Mouse (Mus musculus): ENCODE measurements around the gene Inpp5k.
A peak's percentile ranks its signal among the peaks of the same experiment; 100 is the strongest.

Inpp5k gene

DNA sequence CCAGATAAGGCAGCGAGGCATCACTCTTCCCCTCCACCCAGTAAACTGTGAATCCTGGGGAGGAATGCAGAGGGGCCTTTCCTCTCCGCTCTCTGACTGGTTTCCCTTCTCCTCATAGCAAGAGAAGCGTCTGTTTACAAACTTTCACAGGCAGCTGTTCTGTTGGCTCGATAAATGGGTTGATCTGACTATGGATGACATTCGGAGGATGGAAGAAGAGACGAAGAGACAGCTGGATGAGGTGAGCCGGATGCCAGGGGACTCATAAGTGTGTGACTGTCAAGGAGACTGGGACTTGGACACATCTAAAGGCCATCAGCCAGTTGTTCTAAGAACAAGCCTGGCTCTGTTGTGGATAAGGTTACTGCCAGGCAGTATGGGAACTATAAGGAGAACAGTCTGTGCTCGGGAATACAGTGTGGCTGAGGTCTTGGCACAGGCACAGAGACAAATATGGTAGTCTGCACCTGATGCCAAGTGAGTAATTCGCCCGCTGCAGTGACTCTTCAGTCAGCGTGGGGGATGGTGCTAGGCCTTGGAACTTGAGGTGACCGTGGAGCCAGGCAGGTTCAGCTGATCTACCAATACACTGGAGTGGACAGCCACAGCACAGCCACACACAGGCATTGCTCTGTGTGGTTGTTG, 10.5 kb upstream of the Inpp5k start:
- DNase-seq (ENCODE audit: low read depth, low spot score) = no peak

DNA sequence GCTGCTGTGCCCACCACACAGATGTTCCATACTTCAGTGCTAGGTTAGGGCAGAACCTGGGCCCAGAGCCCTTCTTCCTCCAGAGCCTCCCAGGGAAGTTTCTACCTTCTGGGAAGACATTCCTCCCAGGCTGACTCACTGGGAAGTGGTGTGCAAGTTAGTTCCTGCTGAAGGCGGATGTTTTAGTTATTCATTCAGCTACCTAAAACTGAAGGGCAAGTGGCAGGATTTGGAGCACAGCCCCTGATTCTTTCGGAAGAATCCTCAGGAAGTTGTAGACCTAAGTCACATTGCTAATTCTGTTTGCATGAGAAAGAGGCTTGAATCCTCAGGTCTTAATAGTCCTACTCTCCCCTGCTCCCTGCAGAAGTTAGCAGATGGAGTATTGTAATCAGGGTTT, 9.4 kb upstream of the Inpp5k start:
- no peak for DNase-seq (ENCODE audit: low read depth, low spot score)

DNA sequence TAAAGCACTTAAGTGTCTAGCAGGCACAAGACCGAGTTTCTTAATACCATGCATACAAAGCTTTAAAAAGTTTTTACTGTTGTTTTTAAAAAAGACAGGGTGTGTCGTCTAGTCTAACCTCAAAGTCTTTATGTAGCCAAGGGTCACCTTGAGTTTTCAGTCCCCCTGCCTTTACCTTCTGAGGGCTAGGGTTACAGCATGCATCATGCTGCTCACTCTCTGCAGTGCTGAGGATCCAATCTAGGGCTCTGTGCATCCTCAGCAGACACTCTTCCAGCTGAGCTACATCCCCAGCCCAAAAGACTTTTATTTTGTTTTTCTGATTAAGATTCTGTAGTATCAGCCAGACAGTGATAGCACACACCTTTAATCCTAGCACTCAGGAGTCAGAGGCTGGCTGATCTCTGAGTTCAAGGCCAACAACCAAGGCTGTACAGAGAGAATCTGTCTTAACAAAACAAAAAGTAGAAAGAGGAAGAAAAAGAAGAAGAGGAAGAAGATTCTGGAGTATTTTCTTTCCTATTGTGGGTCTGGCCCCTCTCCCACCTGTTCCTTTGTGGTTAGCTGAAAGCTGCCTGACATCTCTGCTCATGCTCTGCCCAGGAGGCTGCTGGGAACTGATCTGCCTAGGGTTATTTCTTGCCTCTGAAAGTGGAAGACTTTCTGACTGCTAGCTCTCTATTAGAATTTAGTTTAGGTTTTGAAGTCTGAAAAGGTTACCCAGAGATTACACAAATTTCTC, 8.0 kb upstream of the Inpp5k start:
- no peak for DNase-seq (ENCODE audit: low read depth, low spot score)

DNA sequence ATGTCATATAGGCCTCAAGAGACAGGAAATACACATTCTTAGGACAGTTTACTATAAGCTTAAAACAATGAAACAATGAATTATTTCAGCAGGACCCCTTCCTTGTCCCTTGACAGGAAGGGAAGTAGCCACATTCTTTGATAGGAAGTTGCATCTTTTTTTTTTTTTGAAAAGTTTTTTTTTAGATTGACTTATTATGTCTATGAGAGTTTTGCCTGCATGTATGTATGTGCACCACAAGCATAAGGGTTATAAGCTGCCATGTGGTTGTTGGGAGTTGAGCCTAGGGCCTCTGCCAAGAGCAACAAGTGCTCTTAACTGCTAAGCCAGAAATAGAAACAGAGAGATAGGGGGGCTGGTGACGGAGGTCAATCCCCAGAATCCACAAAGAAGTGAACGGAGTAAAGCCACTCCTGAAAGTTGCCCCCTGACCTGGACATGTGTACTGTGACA, 6.7 kb upstream of the Inpp5k start:
- no peak for DNase-seq (ENCODE audit: low read depth, low spot score)

DNA sequence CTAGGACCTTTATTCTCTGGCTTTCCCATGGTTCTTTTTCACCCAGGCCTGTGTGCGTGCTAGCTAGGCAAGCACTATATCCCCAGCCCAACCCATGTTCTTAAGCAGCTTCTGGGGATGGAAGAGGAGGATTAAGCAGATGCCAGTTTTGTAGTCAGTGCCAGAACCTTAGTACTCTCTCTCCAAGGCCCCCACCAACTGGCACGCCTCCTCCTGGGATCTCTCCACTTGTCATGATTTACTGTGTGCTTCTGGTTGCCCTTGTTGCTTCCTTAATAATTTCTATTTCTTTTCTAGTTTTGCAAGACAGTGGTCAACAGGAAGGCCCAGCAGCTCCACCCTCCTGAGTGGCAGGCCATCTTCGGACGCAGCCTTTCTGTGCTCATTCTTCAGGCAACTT, 5.0 kb upstream of the Inpp5k start:
- no peak for DNase-seq (ENCODE audit: low read depth, low spot score)

DNA sequence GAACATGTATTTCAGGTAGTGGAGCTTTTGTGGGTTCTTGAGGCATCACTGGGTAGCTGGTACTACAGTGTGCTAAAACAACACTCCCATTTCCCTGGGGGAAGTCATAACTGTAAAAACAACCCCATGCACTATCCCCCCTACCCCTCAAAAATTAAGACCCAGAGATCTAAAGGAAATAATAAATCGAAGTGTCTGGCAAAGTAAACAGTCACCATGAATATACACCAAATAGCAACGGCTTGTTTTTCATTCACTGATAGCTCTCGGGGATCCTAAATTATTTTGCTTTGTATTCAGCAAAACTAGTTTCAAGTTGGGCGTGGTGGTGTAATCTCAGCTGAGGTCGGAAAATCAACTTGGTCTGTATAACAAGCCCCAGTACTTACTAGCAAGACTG, 690 bp upstream of the Inpp5k start:
- DNase-seq (ENCODE audit: low read depth, low spot score) = no peak

DNA sequence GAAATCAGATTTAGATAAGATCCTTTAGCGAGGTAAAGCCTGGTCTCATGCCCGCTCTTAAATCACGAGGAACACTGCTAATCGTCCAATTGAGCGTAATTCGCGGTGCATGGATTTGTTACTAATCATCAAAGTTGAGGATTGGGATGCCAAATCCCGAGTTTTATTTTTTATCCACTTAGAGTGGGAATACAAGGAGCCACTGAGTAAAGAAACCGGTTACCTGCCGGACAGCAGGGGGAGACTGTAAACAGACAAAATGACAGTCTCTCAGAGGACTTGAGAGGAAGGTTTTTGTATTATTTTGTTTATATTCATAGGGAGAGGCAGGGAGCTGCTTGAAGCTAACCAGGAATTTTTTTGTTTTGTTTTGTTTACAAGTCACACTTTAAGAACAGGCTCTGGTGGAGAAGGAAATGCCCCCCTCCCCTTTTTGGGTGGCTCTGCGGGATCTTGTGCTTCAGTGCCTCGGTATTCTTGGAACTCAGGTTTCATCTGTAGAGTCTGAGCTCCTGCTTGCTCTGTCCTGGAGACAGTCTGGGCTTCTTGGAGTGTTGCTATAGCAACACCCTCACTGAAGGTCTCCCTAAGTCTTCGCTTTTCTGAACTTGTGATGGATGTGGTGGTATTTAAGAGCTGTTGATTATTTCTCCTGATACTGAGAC, 905 bp downstream of the Inpp5k start:
- peak; percentile 57 for DNase-seq (ENCODE audit: low read depth, low spot score)

DNA sequence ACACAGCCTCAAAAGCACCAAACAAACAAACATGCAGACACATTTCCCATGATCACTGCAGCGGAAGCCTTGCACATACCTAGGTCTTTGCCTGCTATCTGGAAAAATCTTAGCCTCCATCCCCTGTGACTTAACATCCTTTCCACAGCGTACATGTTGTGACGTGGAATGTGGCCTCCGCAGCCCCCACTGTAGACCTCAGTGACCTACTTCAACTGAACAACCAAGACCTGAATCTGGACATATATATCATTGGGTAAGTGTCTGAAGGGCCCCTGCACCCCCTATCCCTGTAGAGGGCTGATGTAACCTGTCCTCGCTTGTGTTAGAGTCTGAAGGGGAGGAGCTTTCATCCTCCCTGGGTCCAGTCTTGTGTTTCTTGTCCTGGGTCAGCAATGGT, 2.1 kb downstream of the Inpp5k start:
- no peak for DNase-seq (ENCODE audit: low read depth, low spot score)

DNA sequence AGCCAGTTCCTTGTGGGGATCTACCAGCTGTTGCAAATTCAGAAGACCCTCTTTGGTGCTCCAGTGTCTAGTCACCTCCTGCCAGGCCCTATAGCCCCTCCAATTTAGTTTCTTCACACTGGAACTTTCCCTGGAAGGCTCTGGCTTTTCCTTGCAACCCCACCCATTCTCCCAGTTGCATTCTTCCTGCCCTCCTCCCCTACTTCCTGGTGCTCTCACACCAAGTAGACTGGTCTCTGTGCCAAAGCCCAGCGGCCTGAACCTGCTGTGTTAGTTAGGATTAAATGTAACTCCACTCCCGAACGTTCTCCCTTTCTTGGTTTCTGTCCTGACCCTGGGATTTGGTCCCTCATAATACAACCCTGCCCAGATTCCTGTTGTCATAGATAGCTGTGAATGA, 4.0 kb downstream of the Inpp5k start:
- no peak for DNase-seq (ENCODE audit: low read depth, low spot score)

DNA sequence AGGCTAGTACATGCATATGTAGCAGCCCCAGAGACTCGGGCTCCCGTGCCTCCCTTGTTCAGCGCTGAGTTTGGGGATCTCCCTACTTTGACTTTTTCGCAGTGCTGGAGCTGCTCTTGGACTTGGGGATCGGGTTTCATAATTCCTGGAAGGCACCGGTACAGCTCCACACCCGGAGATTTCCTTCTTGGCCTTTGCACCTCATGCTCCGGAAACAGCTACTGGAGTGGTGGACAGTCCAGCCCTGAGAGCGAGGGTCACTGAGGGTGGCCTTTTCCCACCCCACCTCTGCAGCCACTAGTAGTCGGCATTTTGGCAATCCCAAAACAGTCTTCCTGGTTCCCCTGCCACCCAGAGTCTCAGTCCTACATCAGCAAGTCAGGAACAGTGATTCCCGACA, 4.5 kb downstream of the Inpp5k start:
- no peak for DNase-seq (ENCODE audit: low read depth, low spot score)

DNA sequence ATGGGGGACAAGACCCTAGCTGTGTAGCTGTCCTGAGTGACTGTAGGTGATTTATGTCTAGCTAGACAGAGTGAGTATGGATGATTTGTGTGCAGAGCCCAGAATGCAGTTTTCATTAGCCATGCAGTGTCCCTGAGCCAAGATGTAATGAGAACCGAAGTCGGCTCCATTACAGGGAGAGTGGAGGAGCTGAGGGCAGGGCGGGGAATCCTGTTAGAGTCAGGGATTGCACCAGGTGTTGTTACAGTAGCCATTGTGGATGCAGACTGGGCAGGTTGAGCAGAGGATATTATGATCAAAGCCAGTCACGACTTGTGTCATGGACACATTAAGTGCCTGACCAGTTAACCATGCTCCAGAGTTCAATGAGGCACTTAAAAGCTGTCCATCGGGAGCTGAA, 12.5 kb downstream of the Inpp5k start:
- no peak for DNase-seq (ENCODE audit: low read depth, low spot score)

DNA sequence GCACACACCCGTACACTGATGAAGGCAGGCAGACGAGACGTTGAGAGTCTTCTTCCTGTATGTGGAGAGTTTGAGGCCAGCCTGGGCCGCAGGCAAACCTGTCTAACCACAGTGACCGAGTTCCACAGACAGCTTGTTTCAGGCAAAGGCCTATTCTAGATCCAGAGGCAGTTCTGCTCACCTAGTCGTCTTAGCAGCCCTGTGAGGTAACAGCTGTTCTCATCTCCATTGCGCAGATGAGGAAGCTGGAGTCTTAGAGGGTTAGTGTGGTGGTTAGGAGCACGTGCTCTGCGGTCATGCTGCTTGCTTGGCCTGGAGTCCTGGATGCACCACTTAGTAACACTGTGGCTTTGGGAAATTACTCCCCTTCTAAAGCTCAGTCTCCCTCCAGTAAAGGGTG, 13.9 kb downstream of the Inpp5k start:
- DNase-seq (ENCODE audit: low read depth, low spot score) = no peak

DNA sequence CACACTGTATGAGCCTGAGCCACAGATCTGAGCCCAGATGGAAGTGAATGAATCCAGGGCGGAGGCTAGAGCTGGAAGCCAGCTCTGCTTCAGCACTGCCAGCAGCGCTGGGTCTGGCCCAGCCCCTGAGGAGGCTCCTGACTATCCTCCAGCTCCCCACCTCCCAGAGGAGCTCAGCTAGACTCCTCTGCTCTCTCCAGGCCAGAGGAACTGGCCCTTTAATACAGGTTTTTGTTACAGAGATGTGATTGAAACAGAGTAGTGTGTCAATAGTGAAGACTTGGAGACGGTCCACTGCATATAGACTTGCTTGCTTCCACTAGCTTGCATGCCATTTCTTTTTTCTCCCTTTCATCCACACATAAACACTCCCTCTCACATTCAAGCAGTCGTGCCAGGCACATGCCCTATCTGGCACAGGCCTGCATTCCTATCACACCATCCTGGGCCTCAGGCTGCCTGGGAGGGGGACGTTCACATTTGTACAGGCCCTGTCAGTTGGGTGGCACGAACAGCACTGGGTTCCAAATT, 17.0 kb downstream of the Inpp5k start:
- DNase-seq (ENCODE audit: low read depth, low spot score) = no peak

DNA sequence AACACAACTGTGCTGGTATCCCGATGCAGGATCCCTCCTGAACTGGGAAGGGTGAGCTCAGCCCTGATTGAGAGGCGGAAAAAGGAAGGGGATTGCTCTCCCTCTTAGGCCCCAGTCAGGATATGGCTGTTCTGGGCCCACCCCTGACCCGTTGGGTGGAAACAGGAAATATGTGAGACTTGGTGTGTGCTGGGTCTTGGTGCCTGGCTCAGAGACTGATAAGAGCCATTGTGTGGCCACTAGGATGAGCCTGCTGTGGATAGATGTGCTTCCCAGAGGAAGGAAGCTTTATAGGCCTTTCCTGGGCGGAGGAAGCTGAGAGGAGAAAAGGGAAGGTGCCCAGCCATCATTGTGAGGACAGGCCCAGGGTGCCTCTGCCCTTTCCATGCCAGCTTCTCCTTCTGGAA, 18.4 kb downstream of the Inpp5k start:
- DNase-seq (ENCODE audit: low read depth, low spot score) = no peak

DNA sequence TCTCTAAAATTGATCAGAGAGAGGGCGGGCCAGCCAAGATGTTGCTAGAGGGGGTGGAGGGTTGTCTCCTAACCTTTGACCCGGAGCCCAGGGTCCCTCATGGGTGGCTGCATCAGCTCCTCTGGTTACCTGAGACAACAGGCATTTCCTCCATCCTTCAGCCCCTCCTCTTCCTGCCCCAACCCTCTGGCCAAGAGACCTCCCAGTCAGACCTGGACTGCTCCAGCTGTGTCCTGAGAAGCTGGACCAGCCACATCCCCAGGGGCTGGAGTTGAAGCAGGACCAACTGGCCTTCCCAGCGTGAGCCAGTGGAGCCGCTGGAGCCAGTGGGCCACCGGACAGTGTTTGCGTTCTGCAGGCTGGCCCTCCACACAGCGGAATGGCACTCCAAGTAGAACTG, 19.5 kb downstream of the Inpp5k start, which contains the start of gene Myo1c:
Myo1c (plus strand) TSS at position 194 of the 400 bp plus-strand sequence.
- no peak for DNase-seq (ENCODE audit: low read depth, low spot score)

DNA sequence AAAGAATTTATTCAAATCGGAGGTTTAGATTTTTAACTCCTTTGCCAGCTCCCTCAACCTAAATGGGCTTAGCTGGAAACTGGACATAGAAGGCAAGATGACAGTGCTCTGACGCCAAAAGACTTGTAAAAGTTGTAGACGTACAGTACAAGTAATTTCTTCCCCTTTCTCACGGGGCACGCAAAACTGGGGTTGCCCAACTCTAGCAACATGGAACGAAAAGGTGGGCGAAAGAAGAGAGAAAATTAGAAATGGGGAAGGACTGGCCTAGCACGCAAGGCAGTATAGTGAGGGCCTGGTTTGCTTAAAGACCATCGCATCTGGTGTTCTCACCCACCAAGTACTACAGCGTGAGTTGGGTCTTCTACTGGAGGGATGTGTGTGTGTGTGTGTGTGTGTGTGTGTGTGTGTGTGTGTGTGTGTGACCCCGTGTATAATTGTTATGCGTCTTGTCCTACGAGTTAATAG, 20.2 kb downstream of the Inpp5k start:
- DNase-seq (ENCODE audit: low read depth, low spot score) = no peak

DNA sequence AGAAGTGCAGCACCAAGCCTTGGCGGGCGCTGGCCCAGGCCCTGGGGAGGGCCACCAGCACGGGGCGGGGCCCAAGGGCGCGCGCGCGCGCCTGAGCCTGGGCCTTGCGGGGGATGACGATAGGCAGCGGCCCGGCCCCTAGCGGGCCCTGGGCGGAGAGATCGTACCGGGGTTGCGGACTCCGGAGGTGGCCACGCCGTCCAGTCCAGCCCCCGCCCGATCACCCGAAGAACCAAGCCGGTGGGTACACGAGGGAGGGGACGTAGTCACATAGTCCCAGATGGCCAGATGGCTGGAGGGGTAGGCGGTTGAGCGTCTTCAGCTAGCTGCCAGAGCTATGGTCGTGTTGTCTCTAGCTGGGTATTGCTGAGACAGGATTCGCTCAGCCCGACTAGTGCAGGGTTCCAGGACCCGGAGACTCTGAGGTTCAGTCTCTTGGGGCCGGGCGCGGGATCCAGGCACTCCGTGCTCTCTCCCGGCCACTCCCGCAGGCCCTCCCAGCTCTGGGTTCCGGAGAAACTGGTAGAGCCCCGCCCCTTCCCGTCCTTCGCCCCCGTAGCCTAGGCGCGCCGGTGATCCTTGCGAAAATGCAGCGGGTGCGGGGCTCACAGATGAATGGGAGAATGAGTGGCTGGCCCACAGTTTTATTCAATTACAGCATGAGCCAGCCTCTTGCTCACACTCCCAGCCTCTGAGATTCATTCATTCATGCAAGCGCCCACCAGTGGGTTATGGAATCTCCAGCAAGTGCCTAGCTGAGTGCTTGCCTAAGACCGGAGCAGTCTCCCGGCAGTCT, 20.8 kb downstream of the Inpp5k start:
- DNase-seq (ENCODE audit: low read depth, low spot score) = peak; percentile 80

DNA sequence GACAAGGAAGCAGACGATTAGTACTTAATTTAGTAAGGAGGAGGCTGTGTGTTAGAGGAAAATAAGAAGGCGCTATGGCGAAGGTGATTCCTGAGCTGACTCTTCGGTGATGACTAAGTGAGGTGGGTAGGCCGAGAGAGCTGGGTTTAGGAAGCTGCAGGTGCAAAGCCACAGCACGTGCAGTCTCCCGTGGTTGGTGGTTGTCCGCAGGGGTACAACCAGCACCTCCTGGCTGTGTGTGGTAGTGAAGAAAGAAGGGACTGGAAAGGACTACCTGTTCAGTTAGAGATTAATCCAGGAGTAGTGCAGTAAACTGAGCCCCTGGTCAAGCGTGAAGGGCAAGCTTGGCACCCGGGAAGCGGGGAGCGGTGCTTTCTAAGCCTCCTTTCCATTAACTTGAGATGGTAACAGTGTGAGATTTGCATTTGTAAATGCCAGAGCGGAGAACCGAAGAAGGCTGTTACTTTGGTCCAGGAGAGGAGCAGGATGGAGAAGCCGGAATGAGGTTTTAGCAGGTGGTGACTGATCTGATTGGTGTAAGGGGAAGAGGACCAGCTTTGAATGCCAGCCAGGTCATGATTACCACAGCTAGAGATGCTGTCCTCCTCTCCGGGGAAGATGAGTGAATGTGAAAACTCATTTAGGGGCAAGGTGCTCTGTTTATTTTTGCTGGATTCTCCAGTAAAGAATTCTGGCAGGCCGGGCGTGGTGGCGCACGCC, 21.6 kb downstream of the Inpp5k start:
- DNase-seq (ENCODE audit: low read depth, low spot score) = peak; percentile 58

DNA sequence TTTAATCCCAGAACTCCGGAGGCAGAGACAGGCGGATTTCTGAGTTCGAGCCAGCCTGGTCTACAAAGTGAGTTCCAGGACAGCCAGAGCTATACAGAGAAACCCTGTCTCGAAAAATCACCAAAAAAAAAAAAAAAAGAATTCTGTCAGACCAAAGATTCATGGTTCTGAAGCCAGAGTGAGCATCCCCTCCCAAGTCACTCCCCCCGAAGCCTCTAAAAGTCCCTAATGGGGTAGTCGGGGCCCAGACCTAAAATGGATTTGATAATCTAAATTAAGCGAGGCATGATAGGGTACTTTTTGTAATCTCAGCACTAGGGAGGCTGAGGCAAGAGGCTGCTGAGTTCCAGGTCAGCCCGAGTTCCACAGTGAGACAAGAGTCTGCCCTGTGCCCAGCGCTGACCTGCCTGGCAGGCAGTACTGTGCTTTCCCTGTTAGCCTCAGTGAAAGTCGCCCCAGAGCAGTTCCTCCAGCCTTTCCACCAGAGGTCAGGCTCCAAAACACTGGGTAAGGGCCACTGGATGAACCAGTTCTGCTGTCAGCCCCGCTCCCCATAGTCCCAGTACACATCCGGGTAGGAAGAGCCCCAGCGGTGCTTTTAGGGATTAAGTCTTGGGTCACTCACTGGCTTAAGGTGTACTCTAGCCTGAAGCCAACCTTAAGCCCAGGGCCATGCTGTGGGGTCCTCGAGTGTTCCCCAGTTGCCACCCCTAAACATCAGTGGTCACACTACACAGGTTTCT, 22.3 kb downstream of the Inpp5k start:
- no peak for DNase-seq (ENCODE audit: low read depth, low spot score)

DNA sequence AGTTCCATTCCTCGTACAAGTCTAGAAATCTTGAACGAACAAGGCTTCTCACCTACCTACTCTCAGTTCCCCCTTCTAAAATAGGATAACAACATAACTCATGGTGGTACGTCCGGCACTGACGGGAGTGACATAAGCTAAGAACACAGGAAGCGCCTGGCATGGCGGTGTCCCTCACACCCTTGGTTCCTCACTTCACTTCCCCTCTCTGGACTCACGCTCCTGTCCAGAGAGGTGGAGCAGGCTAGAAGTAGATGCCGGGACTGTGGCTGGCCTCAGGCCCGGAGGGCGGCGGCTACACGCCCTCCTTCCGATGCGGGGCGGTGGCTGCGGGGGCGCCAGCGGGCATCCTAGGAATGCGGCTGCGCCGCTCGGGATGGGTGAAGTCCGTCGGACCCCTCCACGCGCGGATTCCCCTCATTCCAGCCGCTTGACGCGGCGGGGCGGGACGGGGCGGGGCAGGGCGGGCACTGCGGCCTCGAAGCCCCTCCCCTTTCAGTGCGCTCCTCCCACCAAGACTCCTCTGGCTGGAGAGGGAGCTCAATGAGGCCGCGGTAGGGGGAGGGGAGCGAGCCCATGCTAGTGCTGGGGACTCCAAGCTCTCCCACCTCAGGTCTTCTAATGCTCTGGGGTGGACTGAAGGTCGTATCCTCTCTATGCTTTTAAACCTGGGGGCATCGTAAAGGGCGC, 23.1 kb downstream of the Inpp5k start:
- DNase-seq (ENCODE audit: low read depth, low spot score) = peak; percentile 83
